In the genomic region with DNA sequence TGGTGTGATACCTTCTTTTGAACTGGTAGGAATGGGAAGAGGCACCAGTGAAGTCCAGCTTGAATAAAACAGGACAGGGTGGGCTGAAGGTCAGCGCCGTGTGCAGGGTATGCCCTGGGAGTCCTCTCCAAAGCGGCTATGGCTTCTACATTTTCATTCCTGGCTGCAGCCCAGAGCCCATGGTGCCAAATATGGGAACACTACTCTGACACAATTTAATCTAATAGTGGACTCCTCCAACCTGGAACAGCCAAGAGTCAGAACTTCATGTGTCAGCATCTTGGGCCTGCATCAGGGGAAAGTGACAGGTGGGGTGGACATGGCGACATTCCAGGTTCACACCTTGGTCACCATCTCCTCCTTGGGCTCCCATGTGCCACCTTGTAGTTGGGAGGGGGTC, we compare ENCODE assay signal across 24 mouse cellular contexts.
A peak's percentile ranks its signal among the peaks of the same experiment; 100 is the strongest.
DNase-seq lines count a peak whose midpoint lies in the region; ATAC-seq and TF ChIP-seq lines count a peak whose summit lies in the region.
"Had no signal": no experiment of that assay in that cellular context is flagged by ENCODE, and none has a peak within 500 bp of the region (broad histone marks: within the 10 kb centered on the region; RNA-seq: fewer than 3 reads in every experiment).

No protein-coding gene starts in this region.

- intact Hi-C loops in left cerebral cortex, postnatal 25 days (cut with DNase I), result no loop called here

- no peak; the same call in 1 of the 2 replicates for ATAC-seq in heart, embryonic 11.5 days (replicated peaks; ENCODE audit: insufficient number of reproducible peaks, low FRiP score, low TSS enrichment)
- no peak for ATAC-seq in limb, embryonic 14.5 days (ENCODE audit: low FRiP score, low read depth)
- ATAC-seq: intestine, postnatal 0 days; midbrain, embryonic 15.5 days had no signal

- H3K9me3 ChIP-seq in heart, embryonic 11.5 days (replicated peaks; ENCODE audit: control insufficient read depth, low read length), result no peaks in the 10 kb centered on the region
- H3K9me3 ChIP-seq in limb, embryonic 14.5 days (ENCODE audit: control insufficient read depth, low read length), result no peaks in the 10 kb centered on the region; the same call in 1 of the 2 replicates
- H3K9me3 ChIP-seq: embryonic facial prominence, embryonic 15.5 days; G1E; hindbrain, embryonic 15.5 days; midbrain, embryonic 15.5 days had no signal

- no peak overlapping the region for H3K27ac ChIP-seq in heart, embryonic 11.5 days (ENCODE audit: low read depth, low read length)
- peak overlapping the region; percentile 68; the same call in 1 of the 2 replicates for H3K27ac ChIP-seq in limb, embryonic 14.5 days (replicated peaks; ENCODE audit: low read depth, low read length)
- H3K27ac ChIP-seq: midbrain, embryonic 15.5 days had no signal

- 85% methylated on average over 4 of the region's 4 CpGs for WGBS in heart, embryonic 11.5 days (ENCODE audit: insufficient replicate concordance)
- 82% methylated on average over 4 of the region's 4 CpGs for WGBS in limb, embryonic 14.5 days

- no peak overlapping the region for H3K4me3 ChIP-seq in heart, embryonic 11.5 days (ENCODE audit: low read depth, low read length)
- H3K4me3 ChIP-seq in limb, embryonic 14.5 days (replicated peaks; ENCODE audit: low read length), result no peak overlapping the region
- H3K4me3 ChIP-seq: embryonic facial prominence, embryonic 15.5 days; hindbrain, embryonic 15.5 days; midbrain, embryonic 15.5 days had no signal

- TF ChIP-seq POLR2A in limb, embryonic 14.5 days (IDR thresholded peaks at IDR 0.05; ENCODE audit: borderline replicate concordance, extremely low read depth, insufficient read depth, insufficient read length), result no peak

- H3K36me3 ChIP-seq in heart, embryonic 11.5 days (ENCODE audit: control insufficient read depth, insufficient read depth, low read length), result no peaks in the 10 kb centered on the region
- H3K36me3 ChIP-seq in limb, embryonic 14.5 days (ENCODE audit: control insufficient read depth, insufficient read depth, low read length), result peaks cover 4% of the 10 kb centered on the region; the same call in 1 of the 2 replicates
- H3K36me3 ChIP-seq: G1E had no signal

- H3K4me1 ChIP-seq in heart, embryonic 11.5 days (ENCODE audit: control insufficient read depth, insufficient read depth, low read length), result no peaks in the 10 kb centered on the region; the same call in 1 of the 2 replicates
- peaks cover 23% of the 10 kb centered on the region for H3K4me1 ChIP-seq in limb, embryonic 14.5 days (ENCODE audit: control insufficient read depth, insufficient read depth, low read length)
- H3K4me1 ChIP-seq: midbrain, embryonic 15.5 days had no signal

- H3K9ac ChIP-seq in heart, embryonic 11.5 days (ENCODE audit: low read depth, low read length), result no peak overlapping the region
- H3K9ac ChIP-seq in limb, embryonic 14.5 days (ENCODE audit: low read depth, low read length, severe bottlenecking), result no peak overlapping the region
- H3K9ac ChIP-seq: embryonic facial prominence, embryonic 15.5 days; hindbrain, embryonic 15.5 days; midbrain, embryonic 15.5 days had no signal

- no peaks in the 10 kb centered on the region for H3K27me3 ChIP-seq in heart, embryonic 11.5 days (ENCODE audit: control insufficient read depth, insufficient read depth, low read length)
- no peaks in the 10 kb centered on the region for H3K27me3 ChIP-seq in limb, embryonic 14.5 days (ENCODE audit: control insufficient read depth, insufficient read depth, low read length)
- H3K27me3 ChIP-seq: CH12.LX; embryonic facial prominence, embryonic 15.5 days; hindbrain, embryonic 15.5 days; midbrain, embryonic 15.5 days; Patski had no signal

- no peak overlapping the region for H3K4me2 ChIP-seq in heart, embryonic 11.5 days
- H3K4me2 ChIP-seq in limb, embryonic 14.5 days (replicated peaks; ENCODE audit: low read depth, low read length, severe bottlenecking), result no peak overlapping the region
- H3K4me2 ChIP-seq: embryonic facial prominence, embryonic 15.5 days; hindbrain, embryonic 15.5 days; midbrain, embryonic 15.5 days had no signal

- DNase-seq in gastrocnemius, adult 18-20 months (ENCODE audit: low spot score), result peak; percentile 59
- DNase-seq in gastrocnemius, postnatal 10 days, result no peak
- DNase-seq in heart, postnatal 4 days, result peak; percentile 51
- DNase-seq in brain, adult 2 months (ENCODE audit: low read depth, low spot score), result peak; percentile 26
- DNase-seq in limb, embryonic 14.5 days (ENCODE audit: low spot score), result no peak
- no peak for DNase-seq in left cerebral cortex, postnatal 25 days (ENCODE audit: low spot score in 2 of 2)
- DNase-seq in right cerebral cortex, postnatal 25 days, result no peak
- DNase-seq: adrenal gland, adult 8-10 months; B cell, adult 2 months; cerebellum, adult 11 months; embryo, embryonic 11 days; gastrocnemius, postnatal 14 days; heart, adult 18-20 months; heart, postnatal 14 days; kidney, postnatal 25 days; lung, postnatal 4 days had no signal

Comparison
In these comparisons a context has a peak if more than half of its experiments do, and no peak if none do; other contexts are left out.
1. DNase-seq: peak in gastrocnemius, adult 18-20 months (single experiment), heart, postnatal 4 days (single experiment) and brain, adult 2 months (single experiment); none in gastrocnemius, postnatal 10 days (single experiment), limb, embryonic 14.5 days (single experiment), left cerebral cortex, postnatal 25 days (0 of 2) and right cerebral cortex, postnatal 25 days (single experiment).